Mouse (Mus musculus) hindbrain, embryonic 14.5 days (tissue): ENCODE measurements at regions not wholly inside any gene's neighbourhood (a gene's known extent, or its start where the extent isn't known, plus 50 kb on each side); places are given as distances from the start of the nearest gene placed in this dataset.

ENCODE experiments used
- ATAC-seq: fragments of 200-750 bp; cut with Nextera tagmentation; 2 replicates; pipeline ENCODE4 v1.8.0; 2017; ENCODE audit warnings: moderate number of reproducible peaks, mild to moderate bottlenecking, moderate TSS enrichment, moderate library complexity; ENCODE audit not compliant: low FRiP score
- DNase-seq: peaks from one replicate; pipeline ENCODE4 v3.0.0-alpha.2; 2015; ENCODE audit warnings: low spot score
- H3K27ac ChIP-seq: fragments of 300-500 bp; sonication (generic); 2 replicates; pipeline ENCODE4 v1.5.1; 2014; ENCODE audit warnings: mild to moderate bottlenecking, moderate library complexity
- H3K27me3 ChIP-seq: fragments of 300-500 bp; sonication (generic); 2 replicates; pipeline ENCODE4 v1.6.1; 2014; ENCODE audit warnings: mild to moderate bottlenecking, low read length, mixed read lengths; ENCODE audit not compliant: control insufficient read depth, insufficient read depth
- H3K36me3 ChIP-seq: fragments of 300-500 bp; sonication (generic); replicated peaks from 2 replicates; pipeline ENCODE4 v1.6.1; 2014; ENCODE audit not compliant: control insufficient read depth, insufficient read depth
- H3K4me1 ChIP-seq: fragments of 300-500 bp; sonication (generic); replicated peaks from 2 replicates; pipeline ENCODE4 v1.6.1; 2014; ENCODE audit warnings: antibody characterized with exemption, low read length, mixed read lengths; ENCODE audit not compliant: control insufficient read depth, insufficient read depth
- H3K4me2 ChIP-seq: fragments of 300-500 bp; sonication (generic); replicated peaks from 2 replicates; pipeline ENCODE4 v1.6.1; 2014; ENCODE audit warnings: mild to moderate bottlenecking, moderate library complexity
- H3K4me3 ChIP-seq: fragments of 300-500 bp; sonication (generic); replicated peaks from 2 replicates; pipeline ENCODE4 v1.5.1; 2014; ENCODE audit warnings: mild to moderate bottlenecking, low read length
- H3K9ac ChIP-seq: fragments of 300-500 bp; sonication (generic); 2 replicates; pipeline ENCODE4 v1.6.1; 2014
- H3K9me3 ChIP-seq: fragments of 300-500 bp; sonication (generic); 2 replicates; pipeline ENCODE4 v1.6.1; 2016; ENCODE audit warnings: low read length; ENCODE audit not compliant: control insufficient read depth
- WGBS: fragments of 180-500 bp; shearing (Covaris S2); extraction: QIAGEN DNeasy Blood & Tissue Kit; methylation state at CpG from one replicate; pipeline ENCODE4 v1.1.7; 2014; 5-methylcytosine and 5-hydroxymethylcytosine counted together

GRCm38 (mm10) chr16:9277064-9277463 is 447.2 kb downstream of the 1810013L24Rik start:
- ATAC-seq: no peak
- Histone ChIP-seq H3K4me1 (peaks cover 15% of the 10 kb centered on the region), H3K27me3 (no peaks in the 10 kb centered on the region), H3K4me3 (no peak overlapping the region), H3K36me3 (no peaks in the 10 kb centered on the region), H3K27ac (no peak overlapping the region), H3K9me3 (no peaks in the 10 kb centered on the region), H3K4me2 (no peak overlapping the region), H3K9ac (no peak overlapping the region)
- DNase-seq: no peak
- 100% methylated on average over 1 of the region's 1 CpGs for WGBS

GRCm38 (mm10) chr16:9279726-9280125 is 449.8 kb downstream of the 1810013L24Rik start:
- Histone ChIP-seq H3K4me3 (no peak overlapping the region), H3K9me3 (no peaks in the 10 kb centered on the region), H3K36me3 (no peaks in the 10 kb centered on the region), H3K4me2 (no peak overlapping the region), H3K27ac (no peak overlapping the region), H3K4me1 (peaks cover 15% of the 10 kb centered on the region), H3K27me3 (no peaks in the 10 kb centered on the region), H3K9ac (no peak overlapping the region)
- no peak for ATAC-seq
- DNase-seq: no peak
- WGBS: 60% methylated on average over 6 of the region's 6 CpGs

- no peak for DNase-seq
- Histone ChIP-seq H3K9ac (no peak overlapping the region), H3K4me1 (peaks cover 15% of the 10 kb centered on the region), H3K4me3 (no peak overlapping the region), H3K4me2 (no peak overlapping the region), H3K9me3 (no peaks in the 10 kb centered on the region), H3K36me3 (no peaks in the 10 kb centered on the region), H3K27ac (peak overlapping the region; percentile 15; the same call in 1 of the 2 replicates), H3K27me3 (no peaks in the 10 kb centered on the region)
- WGBS: 47% methylated on average over 4 of the region's 4 CpGs
- peak; percentile 14; the same call in 1 of the 2 replicates for ATAC-seq
Measured at GRCm38 (mm10) chr16:9280431-9280830, 450.5 kb downstream of the 1810013L24Rik start.

- no peak overlapping the region for H3K4me3 ChIP-seq
- ATAC-seq (peak; percentile 94), DNase-seq (peak; percentile 64)
- WGBS: 3% methylated on average over 5 of the region's 5 CpGs
- no peak overlapping the region for H3K9ac ChIP-seq
- H3K27me3 ChIP-seq: no peaks in the 10 kb centered on the region
- H3K9me3 ChIP-seq: no peaks in the 10 kb centered on the region
- H3K36me3 ChIP-seq: no peaks in the 10 kb centered on the region
- H3K27ac ChIP-seq: peak overlapping the region; percentile 52
- 0 out of 2 replicates have a peak overlapping the region, but pooled peaks have one; percentile 12 for H3K4me2 ChIP-seq
- peaks cover 15% of the 10 kb centered on the region for H3K4me1 ChIP-seq
Measured at GRCm38 (mm10) chr16:9280931-9281330, 451.0 kb downstream of the 1810013L24Rik start.

GRCm38 (mm10) chr16:9284423-9284822 is 454.5 kb downstream of the 1810013L24Rik start:
- peaks cover 15% of the 10 kb centered on the region for H3K4me1 ChIP-seq
- no peak for DNase-seq
- no peak for ATAC-seq
- H3K27me3 ChIP-seq: no peaks in the 10 kb centered on the region
- no peak overlapping the region for H3K9ac ChIP-seq
- H3K36me3 ChIP-seq: no peaks in the 10 kb centered on the region
- no peaks in the 10 kb centered on the region for H3K9me3 ChIP-seq
- H3K4me3 ChIP-seq: no peak overlapping the region
- H3K27ac ChIP-seq: no peak overlapping the region
- H3K4me2 ChIP-seq: no peak overlapping the region
- 42% methylated on average over 3 of the region's 3 CpGs for WGBS

- Histone ChIP-seq H3K27ac (no peak overlapping the region), H3K27me3 (no peaks in the 10 kb centered on the region), H3K4me2 (no peak overlapping the region), H3K9me3 (no peaks in the 10 kb centered on the region), H3K36me3 (no peaks in the 10 kb centered on the region), H3K4me1 (peaks cover 8% of the 10 kb centered on the region), H3K9ac (no peak overlapping the region), H3K4me3 (no peak overlapping the region)
- WGBS: 100% methylated on average over 1 of the region's 1 CpGs
- no peak for DNase-seq
- no peak for ATAC-seq
Measured at GRCm38 (mm10) chr16:9285921-9286320, 456.0 kb downstream of the 1810013L24Rik start.

- Histone ChIP-seq H3K4me2 (no peak overlapping the region), H3K27me3 (no peaks in the 10 kb centered on the region), H3K9ac (no peak overlapping the region), H3K27ac (no peak overlapping the region), H3K4me3 (no peak overlapping the region), H3K9me3 (no peaks in the 10 kb centered on the region), H3K4me1 (no peaks in the 10 kb centered on the region), H3K36me3 (no peaks in the 10 kb centered on the region)
- 89% methylated on average over 6 of the region's 6 CpGs for WGBS
- ATAC-seq: no peak
- no peak for DNase-seq
Measured at GRCm38 (mm10) chr16:9287557-9287956, 457.7 kb downstream of the 1810013L24Rik start.

GRCm38 (mm10) chr16:9291356-9292020 is 461.6 kb downstream of the 1810013L24Rik start:
- H3K9ac ChIP-seq: no peak overlapping the region
- H3K27ac ChIP-seq: no peak overlapping the region
- ATAC-seq: no peak
- H3K4me2 ChIP-seq: no peak overlapping the region
- 51% methylated on average over 4 of the region's 4 CpGs for WGBS
- no peaks in the 10 kb centered on the region for H3K9me3 ChIP-seq
- H3K27me3 ChIP-seq: no peaks in the 10 kb centered on the region
- DNase-seq: no peak
- H3K36me3 ChIP-seq: no peaks in the 10 kb centered on the region
- no peaks in the 10 kb centered on the region for H3K4me1 ChIP-seq
- H3K4me3 ChIP-seq: no peak overlapping the region

- no peak overlapping the region for H3K27ac ChIP-seq
- H3K9me3 ChIP-seq: no peaks in the 10 kb centered on the region
- H3K36me3 ChIP-seq: no peaks in the 10 kb centered on the region
- ATAC-seq (no peak), DNase-seq (no peak)
- no peak overlapping the region for H3K4me3 ChIP-seq
- H3K4me1 ChIP-seq: no peaks in the 10 kb centered on the region
- no peak overlapping the region for H3K4me2 ChIP-seq
- WGBS: 83% methylated on average over 4 of the region's 4 CpGs
- no peaks in the 10 kb centered on the region for H3K27me3 ChIP-seq
- no peak overlapping the region for H3K9ac ChIP-seq
Measured at GRCm38 (mm10) chr16:9303134-9303533, 473.2 kb downstream of the 1810013L24Rik start.

- ATAC-seq: no peak
- H3K9ac ChIP-seq: no peak overlapping the region
- H3K4me1 ChIP-seq: no peaks in the 10 kb centered on the region
- DNase-seq: no peak
- 91% methylated on average over 1 of the region's 1 CpGs for WGBS
- H3K27me3 ChIP-seq: no peaks in the 10 kb centered on the region
- no peaks in the 10 kb centered on the region for H3K9me3 ChIP-seq
- H3K4me3 ChIP-seq: no peak overlapping the region
- no peak overlapping the region for H3K4me2 ChIP-seq
- no peak overlapping the region for H3K27ac ChIP-seq
- H3K36me3 ChIP-seq: no peaks in the 10 kb centered on the region
Measured at GRCm38 (mm10) chr16:9304079-9304478, 474.2 kb downstream of the 1810013L24Rik start.
